In the genomic region with DNA sequence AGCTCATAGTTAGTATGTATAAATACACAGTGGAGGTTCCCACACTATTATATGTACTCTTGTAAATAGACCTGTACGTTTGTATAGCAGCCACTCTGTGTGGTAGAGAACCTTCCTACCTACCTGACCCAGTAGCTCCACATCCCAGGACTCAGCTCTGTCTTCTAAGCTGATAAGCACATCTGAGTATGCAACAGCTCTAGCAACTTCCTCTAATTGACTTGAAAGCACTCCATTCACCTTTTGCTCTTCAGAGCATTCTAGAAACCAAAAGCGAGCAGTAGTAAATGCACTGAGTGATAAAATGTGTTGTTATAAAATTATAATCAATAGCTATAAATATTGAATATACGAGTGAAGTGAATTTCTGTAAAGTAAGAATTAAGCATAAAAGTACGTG, we compare ENCODE assay signal across 18 mouse cellular contexts. TPM values are rescaled to one million over a fixed set of nuclear protein-coding genes. Genes with fewer than 3 reads are reported as not detected.
A peak's percentile ranks its signal among the peaks of the same experiment; 100 is the strongest.
DNase-seq lines count a peak whose midpoint lies in the region; ATAC-seq and TF ChIP-seq lines count a peak whose summit lies in the region.
"Had no signal": no experiment of that assay in that cellular context is flagged by ENCODE, and none has a peak within 500 bp of the region (broad histone marks: within the 10 kb centered on the region; RNA-seq: fewer than 3 reads in every experiment).

No protein-coding gene starts in this region.

- ATAC-seq in liver, embryonic 13.5 days (ENCODE audit: low read depth), result no peak
- no peak for ATAC-seq in liver, embryonic 11.5 days (replicated peaks; ENCODE audit: low FRiP score)
- no peak for ATAC-seq in G1E (ENCODE audit: extremely low read depth, insufficient number of reproducible peaks, low FRiP score, poor library complexity, severe bottlenecking)
- ATAC-seq: inflammation-experienced regulatory T-cells, adult 6 months; midbrain, embryonic 16.5 days had no signal

- H3K27me3 ChIP-seq in liver, embryonic 13.5 days, result no peaks in the 10 kb centered on the region
- no peaks in the 10 kb centered on the region for H3K27me3 ChIP-seq in liver, embryonic 11.5 days (replicated peaks; ENCODE audit: control insufficient read depth, insufficient read depth, low read length)
- H3K27me3 ChIP-seq in G1E (ENCODE audit: insufficient read depth, low read length), result no peaks in the 10 kb centered on the region
- no peaks in the 10 kb centered on the region for H3K27me3 ChIP-seq in megakaryocyte, embryonic 14.5 days (replicated peaks)
- H3K27me3 ChIP-seq: hindbrain, embryonic 12.5 days had no signal

- TF ChIP-seq CTCF in G1E (IDR thresholded peaks at IDR 0.05; ENCODE audit: low read depth, low read length), result no peak

- no peaks in the 10 kb centered on the region for H3K36me3 ChIP-seq in liver, embryonic 13.5 days
- no peaks in the 10 kb centered on the region; the same call in 1 of the 2 replicates for H3K36me3 ChIP-seq in liver, embryonic 11.5 days (ENCODE audit: control insufficient read depth, insufficient read depth, low read length)
- H3K36me3 ChIP-seq in G1E (replicated peaks), result peaks cover 46% of the 10 kb centered on the region
- H3K36me3 ChIP-seq in megakaryocyte, embryonic 14.5 days (replicated peaks; ENCODE audit: low read length), result peaks cover 82% of the 10 kb centered on the region

- H3K9ac ChIP-seq in liver, embryonic 13.5 days, result no peak overlapping the region
- no peak overlapping the region for H3K9ac ChIP-seq in liver, embryonic 11.5 days (ENCODE audit: low read depth, low read length)
- H3K9ac ChIP-seq: hindbrain, embryonic 12.5 days had no signal

- no peaks in the 10 kb centered on the region for H3K9me3 ChIP-seq in liver, embryonic 13.5 days (replicated peaks)
- H3K9me3 ChIP-seq in liver, embryonic 11.5 days (ENCODE audit: control insufficient read depth, low read length), result no peaks in the 10 kb centered on the region
- no peaks in the 10 kb centered on the region for H3K9me3 ChIP-seq in G1E (replicated peaks)
- no peaks in the 10 kb centered on the region for H3K9me3 ChIP-seq in megakaryocyte, embryonic 14.5 days
- H3K9me3 ChIP-seq: hindbrain, embryonic 12.5 days had no signal

- no peak for DNase-seq in liver, embryonic 13.5 days
- DNase-seq in liver, embryonic 11.5 days (ENCODE audit: low spot score), result no peak
- DNase-seq in G1E (ENCODE audit: low spot score), result peak; percentile 24
- no peak for DNase-seq in frontal cortex, postnatal 36 days (ENCODE audit: low spot score in 2 of 2)
- no peak for DNase-seq in right cerebral cortex, postnatal 25 days
- DNase-seq: cerebellum, adult 18-20 months; cerebellum, postnatal 25 days; gastrocnemius, postnatal 10 days; heart, postnatal 10 days; kidney, adult 9 months; kidney, postnatal 36 days; thymus, postnatal 14 days had no signal

- H3K4me1 ChIP-seq in liver, embryonic 13.5 days (replicated peaks), result peaks cover 51% of the 10 kb centered on the region
- H3K4me1 ChIP-seq in liver, embryonic 11.5 days (replicated peaks; ENCODE audit: control insufficient read depth, insufficient read depth, low read length), result peaks cover 37% of the 10 kb centered on the region
- H3K4me1 ChIP-seq in G1E (ENCODE audit: insufficient read depth, low read depth, low read length), result peaks cover 52% of the 10 kb centered on the region
- H3K4me1 ChIP-seq in brown adipose tissue, adult 24 weeks (ENCODE audit: control insufficient read depth, insufficient read depth, insufficient read length, low read length), result peaks cover 12% of the 10 kb centered on the region
- H3K4me1 ChIP-seq in megakaryocyte, embryonic 14.5 days, result peaks cover 88% of the 10 kb centered on the region

- H3K4me3 ChIP-seq in liver, embryonic 13.5 days (replicated peaks), result no peak overlapping the region
- no peak overlapping the region for H3K4me3 ChIP-seq in liver, embryonic 11.5 days (ENCODE audit: low read depth, low read length)
- H3K4me3 ChIP-seq in G1E (ENCODE audit: low read depth, low read length), result no peak overlapping the region
- H3K4me3 ChIP-seq in brown adipose tissue, adult 24 weeks (ENCODE audit: insufficient read depth, low read depth, low read length), result no peak overlapping the region
- peak overlapping the region; percentile 47 for H3K4me3 ChIP-seq in megakaryocyte, embryonic 14.5 days (replicated peaks)
- H3K4me3 ChIP-seq: hindbrain, embryonic 12.5 days had no signal

- H3K4me2 ChIP-seq in liver, embryonic 13.5 days, result peak overlapping the region; percentile 11; the same call in 1 of the 2 replicates
- H3K4me2 ChIP-seq in liver, embryonic 11.5 days, result no peak overlapping the region
- H3K4me2 ChIP-seq: heart, embryonic 11.5 days; hindbrain, embryonic 12.5 days had no signal

- WGBS in liver, embryonic 13.5 days (ENCODE audit: insufficient replicate concordance), result 46% methylated on average over 4 of the region's 4 CpGs
- WGBS in liver, embryonic 11.5 days, result 68% methylated on average over 4 of the region's 4 CpGs

- H3K27ac ChIP-seq in liver, embryonic 13.5 days, result no peak overlapping the region
- no peak overlapping the region for H3K27ac ChIP-seq in liver, embryonic 11.5 days (ENCODE audit: low read depth, low read length)
- H3K27ac ChIP-seq in brown adipose tissue, adult 24 weeks (replicated peaks; ENCODE audit: low read depth, low read length), result peak overlapping the region; percentile 78
- H3K27ac ChIP-seq: hindbrain, embryonic 12.5 days had no signal

RNA-seq across cellular contexts. Expression of a gene that starts 12.5 kb away (rescaled TPM):
- polyA plus RNA-seq in liver, embryonic 13.5 days (2015; fragmentation: Nextera tagmentation; extraction: Ambion mirVana), result 5.7 and 5.8 TPM in 2 replicates
- 9.4 and 11.7 TPM in 2 replicates for polyA plus RNA-seq in liver, embryonic 11.5 days (2014; fragmentation: Nextera tagmentation; extraction: Ambion mirVana)
- total RNA-seq in G1E (2014; fragmentation: Nextera tagmentation), result 11.9 and 12.5 TPM in 2 replicates
- total RNA-seq in G1E (2017), result 19.9 and 20.2 TPM in 2 replicates
- polyA plus RNA-seq in G1E (2012), result 2.2 TPM in 2 replicates
- polyA plus RNA-seq in brown adipose tissue, adult 24 weeks (2012; ENCODE audit: insufficient read depth, insufficient read length, missing spikeins), result 4.2 and 7.5 TPM in 2 replicates
- polyA plus RNA-seq in megakaryocyte, embryonic 14.5 days (2012; ENCODE audit: insufficient read depth, low replicate concordance), result 2.0 and 3.0 TPM in 2 replicates

RNA-seq across cellular contexts. Expression of a gene that starts 13.1 kb away (rescaled TPM):
- 5.6 and 7.2 TPM in 2 replicates for polyA plus RNA-seq in liver, embryonic 13.5 days (2015; fragmentation: Nextera tagmentation; extraction: Ambion mirVana)
- 17.5 and 18.6 TPM in 2 replicates for polyA plus RNA-seq in liver, embryonic 11.5 days (2014; fragmentation: Nextera tagmentation; extraction: Ambion mirVana)
- total RNA-seq in G1E (2014; fragmentation: Nextera tagmentation) (114 and 124 TPM in 2 replicates), G1E (2017) (61.5 and 75.9 TPM in 2 replicates)
- 2.0 and 2.5 TPM in 2 replicates for polyA plus RNA-seq in G1E (2012)
- polyA plus RNA-seq in brown adipose tissue, adult 24 weeks (2012; ENCODE audit: insufficient read depth, insufficient read length, missing spikeins), result 13.2 and 15.1 TPM in 2 replicates
- polyA plus RNA-seq in megakaryocyte, embryonic 14.5 days (2012; ENCODE audit: insufficient read depth, low replicate concordance), result 1.7 and 3.1 TPM in 2 replicates
